Mouse (Mus musculus): ENCODE results near the gene A030014E15Rik.
"Not testable (repeated sequence)": the region's sequence is repeated elsewhere in the genome, so short reads cannot be mapped to it uniquely, and the experiment has no call there.

DNA sequence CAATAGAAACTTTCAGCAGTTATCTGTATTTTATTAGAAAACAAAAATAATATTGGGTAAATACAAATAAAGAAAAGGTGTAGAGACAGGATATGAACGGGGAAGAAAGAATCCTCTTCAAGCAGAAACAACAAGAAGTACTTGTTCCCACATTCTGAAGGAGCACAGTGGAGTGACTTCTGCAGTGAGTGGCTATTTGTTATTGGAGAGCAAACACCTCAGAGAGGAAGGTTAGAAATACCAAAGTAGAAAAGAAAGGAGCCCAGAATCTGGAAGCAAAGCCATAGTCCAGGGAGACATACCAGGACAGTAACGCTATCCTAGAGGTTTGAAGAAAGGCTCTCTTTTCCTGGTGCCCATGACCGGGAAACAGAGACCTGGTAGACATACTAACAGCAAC, 5.8 kb downstream of the A030014E15Rik start:
- TF ChIP-seq POLR2A (IDR thresholded peaks at IDR 0.05; ENCODE audit: borderline replicate concordance, low read depth, low read length); CTCF (IDR thresholded peaks at IDR 0.05; ENCODE audit: low read depth, low read length): not testable (repeated sequence)
